Mouse (Mus musculus): ENCODE results near the gene Adcy5. TPM values are rescaled to one million over a fixed set of nuclear protein-coding genes. Genes with fewer than 3 reads are reported as not detected.
A peak's percentile ranks its signal among the peaks of the same experiment; 100 is the strongest.

Gene Adcy5
- total RNA-seq, 2 experiments from 2014 or later = 81.7 to 99.9 TPM

DNA sequence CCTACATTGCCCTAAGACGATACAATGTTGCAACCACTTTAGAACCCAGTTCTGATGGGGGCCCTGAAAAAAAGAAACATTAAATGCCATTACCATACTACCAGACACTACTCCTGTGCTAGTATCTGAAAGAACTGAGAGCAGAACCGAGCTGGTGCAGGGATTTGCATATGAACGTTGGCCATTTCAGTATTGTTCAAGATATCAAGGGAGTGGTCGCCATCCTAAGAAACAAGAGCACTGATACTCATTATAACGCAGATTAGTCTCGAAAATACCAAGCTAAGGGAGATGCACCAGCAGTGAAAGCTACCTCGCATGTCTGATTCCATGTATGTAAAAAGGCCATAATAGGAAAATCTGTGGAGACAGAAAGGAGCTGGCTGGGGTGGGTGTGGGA, 82.4 kb downstream of the Adcy5 start:
- intact Hi-C loops (cut with DNase I) = no loop called here
- no peak for DNase-seq (ENCODE audit: extremely low spot score in 1 of 2, low spot score in 2 of 2)

- intact Hi-C loops (cut with DNase I) = no loop called here
- DNase-seq (ENCODE audit: extremely low spot score in 1 of 2, low spot score in 2 of 2) = no peak
These were observed 84.8 kb downstream of the Adcy5 start for GRCm38 (mm10) chr16:35239318-35239965.

DNA sequence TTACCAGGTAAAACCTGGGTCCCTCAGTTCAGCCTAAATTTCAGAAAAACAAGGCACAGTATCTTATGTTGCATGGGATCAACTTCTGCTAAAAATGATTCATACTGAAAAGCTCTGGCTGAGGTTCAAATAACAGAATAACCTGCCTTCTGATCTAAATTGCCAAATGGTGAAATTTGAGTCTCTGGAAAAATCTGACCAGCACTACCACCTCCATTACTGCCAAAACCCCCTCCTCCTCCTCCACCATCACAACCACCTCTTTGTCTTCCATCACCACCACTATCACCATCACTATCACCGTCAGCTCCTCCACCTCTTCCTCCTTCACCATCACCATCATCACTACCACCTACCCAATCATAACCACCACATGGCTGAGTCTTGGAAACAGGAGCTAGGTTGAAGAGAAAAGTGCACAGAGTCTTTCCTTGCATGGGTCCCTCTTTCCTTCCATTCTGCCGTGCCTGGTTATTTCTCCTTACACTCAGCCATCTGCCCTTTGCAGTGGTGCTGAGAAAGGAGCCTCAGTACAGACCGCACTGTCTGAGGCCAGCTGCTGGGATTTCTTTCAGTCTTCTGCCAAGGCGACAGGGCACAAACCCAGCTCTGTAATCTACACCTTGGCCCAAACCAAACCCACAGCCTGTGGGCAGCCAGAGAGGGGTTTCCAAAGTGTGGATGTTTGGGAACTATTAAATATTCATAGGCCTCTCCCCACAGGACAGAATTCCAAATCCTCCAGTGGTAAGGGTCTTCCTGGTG, 85.5 kb downstream of the Adcy5 start:
- intact Hi-C loops (cut with DNase I) = no loop called here
- no peak for DNase-seq (ENCODE audit: extremely low spot score in 1 of 2, low spot score in 2 of 2)

DNA sequence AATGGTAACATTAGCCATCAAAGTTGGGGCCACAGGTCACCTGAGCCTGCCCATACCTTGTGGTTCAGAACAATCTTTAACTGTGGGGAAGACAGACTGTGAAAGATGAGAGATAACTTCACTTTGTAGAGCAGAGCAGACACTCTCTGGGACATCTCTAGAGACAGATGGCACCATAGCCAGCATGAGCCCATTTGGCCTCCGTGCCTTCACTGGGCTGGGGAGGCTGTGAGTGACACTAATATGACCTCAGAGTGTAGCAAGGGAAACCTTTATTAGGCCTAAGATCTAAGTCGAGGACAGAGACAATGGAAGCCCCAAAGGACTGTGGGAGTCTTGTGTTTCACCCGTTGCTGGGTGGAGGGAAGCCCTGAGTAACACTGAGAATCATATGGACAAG, 92.7 kb downstream of the Adcy5 start:
- DNase-seq (ENCODE audit: extremely low spot score in 1 of 2, low spot score in 2 of 2) = no peak

GRCm38 (mm10) chr16:35248825-35249224, 94.1 kb downstream of the Adcy5 start:
- DNase-seq (ENCODE audit: extremely low spot score in 1 of 2, low spot score in 2 of 2) = peak in 1 of 2 experiments; percentile 58
- intact Hi-C loops (cut with DNase I) = no loop called here

More for the DNA sequence above, 92.7 kb downstream of the Adcy5 start:
- intact Hi-C loops (cut with DNase I) = no loop called here

- DNase-seq (ENCODE audit: extremely low spot score in 1 of 2, low spot score in 2 of 2) = no peak
- intact Hi-C loops (cut with DNase I) = no loop called here
These were observed 95.1 kb downstream of the Adcy5 start for GRCm38 (mm10) chr16:35249763-35250162.

DNA sequence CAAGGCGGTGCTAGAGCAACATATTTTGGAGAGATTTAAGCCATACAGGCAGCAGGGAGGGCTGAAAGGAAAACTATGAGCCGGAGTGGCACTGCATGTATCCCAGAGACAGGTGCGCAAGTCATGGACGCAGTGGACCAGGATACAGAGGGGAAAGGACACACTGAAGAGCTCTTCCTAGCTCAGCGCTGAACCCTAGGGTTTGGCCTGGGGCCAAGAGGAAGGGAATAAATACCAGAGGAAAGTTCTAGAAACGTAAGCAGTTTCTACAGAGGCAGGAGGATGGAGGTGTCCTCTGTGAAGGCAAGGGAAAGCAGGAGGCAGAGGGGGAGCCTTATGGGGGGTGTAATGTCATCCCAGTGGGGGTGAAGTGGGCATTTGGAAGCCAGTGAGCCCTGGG, 97.0 kb downstream of the Adcy5 start:
- DNase-seq (ENCODE audit: extremely low spot score in 1 of 2, low spot score in 2 of 2) = no peak
- intact Hi-C loops (cut with DNase I) = no loop called here

- intact Hi-C loops (cut with DNase I) = no loop called here
- DNase-seq (ENCODE audit: extremely low spot score in 1 of 2, low spot score in 2 of 2) = no peak
These were observed 98.3 kb downstream of the Adcy5 start for GRCm38 (mm10) chr16:35252967-35253366.

DNA sequence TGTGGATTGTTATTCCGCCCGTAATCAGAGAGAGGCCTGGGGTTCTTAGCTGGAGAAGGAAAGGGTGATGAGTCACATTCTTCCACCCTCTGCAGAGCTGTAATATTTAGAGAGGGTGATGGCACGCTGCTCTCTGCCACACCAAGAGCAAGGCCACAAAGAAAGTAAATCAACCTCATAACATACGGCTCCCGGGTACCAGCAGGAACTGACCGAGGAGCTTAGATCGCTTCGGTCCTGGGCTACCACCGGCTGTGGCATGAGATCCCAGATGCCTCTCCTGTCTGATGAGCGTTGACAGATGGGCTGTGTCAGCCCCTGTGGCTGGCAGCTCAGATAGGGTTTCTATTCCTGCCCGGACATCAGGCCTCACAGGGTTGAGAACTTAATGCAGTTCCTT, 101.3 kb downstream of the Adcy5 start:
- no peak for DNase-seq (ENCODE audit: extremely low spot score in 1 of 2, low spot score in 2 of 2)

GRCm38 (mm10) chr16:35270353-35270934, 115.8 kb downstream of the Adcy5 start:
- peak; percentile 86 to 90 for DNase-seq (ENCODE audit: extremely low spot score in 1 of 2, low spot score in 2 of 2)
- intact Hi-C loops (cut with DNase I) = loop anchor here (1.0 to 5.0 kb wide), 3 partner anchors 116 to 213 kb away; partner anchors contain the start of gene Adcy5

More for the DNA sequence above, 101.3 kb downstream of the Adcy5 start:
- intact Hi-C loops (cut with DNase I) = no loop called here

GRCm38 (mm10) chr16:35270945-35271344, 116.3 kb downstream of the Adcy5 start:
- intact Hi-C loops (cut with DNase I) = loop anchor here (1.0 to 5.0 kb wide), 3 partner anchors 116 to 214 kb away; partner anchors contain the start of gene Adcy5
- no peak for DNase-seq (ENCODE audit: extremely low spot score in 1 of 2, low spot score in 2 of 2)

GRCm38 (mm10) chr16:35271572-35271971, 116.9 kb downstream of the Adcy5 start:
- DNase-seq (ENCODE audit: extremely low spot score in 1 of 2, low spot score in 2 of 2) = no peak
- intact Hi-C loops (cut with DNase I) = loop anchor here (2.0 to 5.0 kb wide), 2 partner anchors 117 to 214 kb away; partner anchors contain the start of gene Adcy5

DNA sequence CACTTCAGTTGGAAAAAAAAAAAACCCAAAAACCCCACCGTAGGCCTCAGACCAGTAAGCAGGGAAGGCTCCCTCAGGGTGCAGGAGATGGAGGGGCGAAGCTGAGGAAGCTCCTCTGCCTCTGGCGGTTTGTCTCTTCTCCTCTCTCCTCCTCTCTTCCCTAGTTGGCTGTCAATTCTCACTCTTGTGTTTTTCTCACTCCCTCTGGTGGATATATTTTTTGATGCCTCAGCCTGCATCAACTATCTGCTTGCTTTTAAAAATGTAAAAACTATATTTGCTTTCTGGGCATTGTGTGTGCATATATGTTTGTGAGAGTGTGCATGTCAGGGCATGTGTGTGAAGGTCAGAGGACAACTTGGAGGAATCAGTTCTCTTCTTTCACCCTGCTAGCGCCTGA, 117.7 kb downstream of the Adcy5 start:
- intact Hi-C loops (cut with DNase I) = loop anchor here (5.0 kb wide), 1 partner anchor 215 kb away; no protein-coding TSS in a partner anchor
- peak in 1 of 2 experiments; percentile 38 for DNase-seq (ENCODE audit: extremely low spot score in 1 of 2, low spot score in 2 of 2)

DNA sequence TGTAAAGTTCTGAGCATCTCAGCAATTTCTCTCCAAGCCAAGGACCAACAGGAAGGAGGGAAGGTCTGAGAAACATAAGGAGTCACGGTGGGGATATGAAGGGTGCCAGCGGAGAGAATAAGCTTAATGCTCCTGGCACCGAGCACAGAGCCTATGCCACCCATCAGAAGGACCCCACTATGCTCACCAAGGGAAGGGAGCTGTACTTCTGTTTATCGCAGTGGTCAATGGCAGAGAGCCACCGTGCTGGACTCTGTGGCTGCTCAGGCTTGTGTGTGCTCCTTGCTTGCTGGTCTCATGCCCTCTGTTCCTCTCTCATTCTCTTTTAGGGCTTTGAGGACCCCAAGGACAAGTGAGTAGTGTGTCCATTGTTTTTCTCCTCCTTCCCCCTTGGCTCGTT, 123.5 kb downstream of the Adcy5 start:
- intact Hi-C loops (cut with DNase I) = no loop called here
- DNase-seq (ENCODE audit: extremely low spot score in 1 of 2, low spot score in 2 of 2) = no peak

DNA sequence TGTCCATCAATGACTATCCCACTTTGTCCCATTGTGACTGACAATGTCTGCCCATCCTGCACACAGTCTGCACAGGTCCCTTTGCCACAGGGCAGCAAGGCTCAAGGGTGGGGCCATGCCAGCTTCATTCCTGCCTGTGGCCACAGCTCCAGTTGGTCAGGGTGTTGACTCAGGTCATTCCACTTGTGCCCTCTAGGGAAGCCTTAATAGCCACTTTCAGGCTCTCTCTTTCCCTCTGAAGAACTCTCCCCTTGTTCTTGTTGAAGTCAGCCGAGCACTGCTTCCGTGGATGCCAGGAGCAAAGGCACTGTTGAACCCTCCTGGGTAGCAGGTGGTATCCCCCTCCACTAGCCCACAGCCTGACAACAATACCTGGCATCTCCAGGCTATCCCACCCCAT, 127.8 kb downstream of the Adcy5 start:
- intact Hi-C loops (cut with DNase I) = no loop called here
- DNase-seq (ENCODE audit: extremely low spot score in 1 of 2, low spot score in 2 of 2) = no peak

DNA sequence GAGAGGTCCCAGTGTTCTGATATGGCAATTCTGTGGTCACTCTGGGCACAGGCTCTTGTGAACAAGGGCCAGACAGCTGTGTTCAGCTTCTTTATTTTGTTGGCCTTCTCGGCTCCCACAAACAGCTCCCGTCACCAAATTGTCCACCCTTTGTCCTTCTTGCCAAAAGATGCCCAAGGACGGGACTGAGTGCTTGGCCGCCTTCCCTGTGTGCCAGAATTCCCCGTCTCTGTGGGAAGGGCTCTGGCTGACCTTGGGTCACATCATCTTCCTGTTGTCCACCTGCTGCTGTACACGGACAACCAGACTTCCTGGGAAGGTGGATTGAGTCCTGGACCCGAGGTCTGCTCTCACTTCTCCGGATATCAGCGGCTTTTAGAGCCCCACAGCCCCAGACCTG, 131.1 kb downstream of the Adcy5 start:
- intact Hi-C loops (cut with DNase I) = no loop called here
- DNase-seq (ENCODE audit: extremely low spot score in 1 of 2, low spot score in 2 of 2) = no peak

DNA sequence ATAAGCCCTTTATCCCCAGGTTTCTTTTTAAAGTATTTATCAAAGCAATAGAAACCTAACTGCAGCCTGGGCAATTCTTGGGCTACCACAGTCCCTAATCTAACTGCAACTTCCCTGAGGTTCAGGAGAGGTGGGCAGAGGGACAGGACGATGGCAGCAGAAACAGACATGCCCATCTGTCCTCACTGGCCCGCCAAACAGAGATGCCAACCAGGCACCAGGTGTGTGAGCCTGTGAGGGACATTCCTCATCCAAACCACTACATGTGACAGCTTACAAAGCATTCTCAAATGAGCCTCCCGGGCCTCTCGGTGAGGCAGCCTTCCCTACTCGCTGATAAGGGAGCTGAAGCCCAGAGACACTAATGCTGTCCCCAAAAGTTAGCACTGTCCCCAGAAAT, 132.6 kb downstream of the Adcy5 start:
- DNase-seq (ENCODE audit: extremely low spot score in 1 of 2, low spot score in 2 of 2) = no peak
- intact Hi-C loops (cut with DNase I) = no loop called here

DNA sequence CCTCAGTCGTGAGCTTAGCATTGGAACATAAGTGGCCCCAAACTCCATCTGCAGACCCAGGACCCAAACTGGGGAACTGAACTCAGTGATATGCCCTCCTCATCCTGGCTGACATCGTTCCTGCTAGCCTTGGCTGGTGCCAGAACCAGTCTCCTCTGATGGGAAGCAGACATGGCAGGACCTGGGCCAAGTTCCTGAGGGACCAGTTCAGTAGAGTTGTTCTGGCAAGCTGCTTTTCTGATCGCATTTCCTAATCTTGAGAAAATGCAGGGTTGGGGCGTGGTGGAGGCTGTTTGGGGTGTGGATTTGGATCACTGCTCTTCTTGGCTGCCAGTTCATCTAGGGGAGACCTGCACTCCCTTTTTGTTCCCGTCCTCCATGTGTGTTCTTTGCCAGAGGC, 143.1 kb downstream of the Adcy5 start:
- intact Hi-C loops (cut with DNase I) = no loop called here
- no peak for DNase-seq (ENCODE audit: extremely low spot score in 1 of 2, low spot score in 2 of 2)

- no peak for DNase-seq (ENCODE audit: extremely low spot score in 1 of 2, low spot score in 2 of 2)
- intact Hi-C loops (cut with DNase I) = no loop called here
These were observed 145.5 kb downstream of the Adcy5 start for GRCm38 (mm10) chr16:35300156-35300555.
